Mouse (Mus musculus) layer of hippocampus, postnatal 10 days (tissue): ENCODE measurements at regions not wholly inside any gene's neighbourhood (a gene's known extent, or its start where the extent isn't known, plus 50 kb on each side); places are given as distances from the start of the nearest gene placed in this dataset.
"Not testable (repeated sequence)": the region's sequence is repeated elsewhere in the genome, so short reads cannot be mapped to it uniquely, and the experiment has no call there.

Experiments used
- DNase-seq, 2 experiments: peaks; one replicate each; pipeline ENCODE4 v3.0.0; 2021; ENCODE audit warnings: low spot score in 2 of 2

DNA sequence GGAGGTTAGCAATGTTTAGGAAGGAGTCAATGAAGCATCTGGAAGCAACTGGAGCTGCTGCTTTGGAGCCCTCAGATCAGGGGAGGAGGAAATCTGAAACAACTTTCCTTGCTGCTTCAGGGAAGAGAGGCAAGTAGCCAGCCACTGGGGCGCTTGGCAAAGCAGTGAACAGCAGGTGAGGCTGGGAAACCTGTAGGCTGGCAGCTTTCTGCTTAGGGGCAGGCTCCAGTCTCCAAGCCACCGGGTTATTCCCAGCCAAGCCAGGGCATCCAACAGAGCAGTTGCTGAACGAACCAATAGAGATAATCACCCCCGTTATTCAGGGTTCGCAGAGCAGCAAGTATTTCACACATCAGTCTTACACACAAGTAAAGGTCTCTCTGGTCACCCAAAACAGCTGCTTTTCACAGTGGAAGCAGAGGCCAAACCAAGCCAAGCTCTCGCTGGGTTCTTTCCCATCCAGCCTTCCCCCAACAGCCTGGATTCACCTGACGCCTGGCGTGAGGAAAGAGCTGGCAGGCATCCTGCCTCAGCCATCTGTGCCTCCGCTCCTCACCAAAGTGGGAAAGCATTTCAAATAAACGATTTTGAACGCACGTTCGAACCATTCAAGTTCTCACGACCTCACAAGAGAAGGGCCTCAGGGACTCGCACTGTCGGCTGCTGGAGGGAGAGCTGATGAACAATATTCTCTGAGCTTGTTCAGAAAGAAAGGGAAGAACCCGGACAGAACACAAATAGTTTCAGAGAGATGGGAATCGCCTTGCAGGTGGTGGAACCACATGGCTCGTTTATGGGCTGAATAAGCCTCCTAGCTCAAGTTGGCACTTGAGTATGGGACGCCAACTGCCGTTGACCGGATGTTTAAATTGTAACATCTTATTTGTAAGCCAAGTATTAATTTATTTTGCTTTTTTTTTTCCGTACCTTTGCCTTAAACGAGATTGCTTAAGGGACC lies 454.8 kb upstream of the Jmjd1c start:
- peak; percentile 66 to 68 for DNase-seq

DNA sequence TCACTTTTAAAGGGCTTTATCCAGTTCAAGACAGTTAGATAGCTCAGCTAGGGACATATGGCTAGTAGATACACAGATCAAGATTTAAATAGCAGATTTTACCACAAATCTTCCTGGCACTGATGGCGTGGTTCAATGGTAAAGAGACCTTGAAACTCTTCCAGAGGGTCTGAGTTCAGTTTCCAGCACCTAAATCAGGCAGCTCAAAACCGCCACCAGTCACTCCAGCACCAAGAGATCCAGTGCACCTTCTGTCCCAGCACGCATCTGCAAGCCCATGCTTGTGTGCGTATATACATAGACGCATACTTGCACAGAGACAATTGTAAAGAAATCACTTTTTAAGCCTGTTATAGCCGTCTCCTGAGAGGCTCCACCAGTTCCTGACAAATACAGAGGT lies 454.0 kb upstream of the Jmjd1c start:
- no peak for DNase-seq

DNA sequence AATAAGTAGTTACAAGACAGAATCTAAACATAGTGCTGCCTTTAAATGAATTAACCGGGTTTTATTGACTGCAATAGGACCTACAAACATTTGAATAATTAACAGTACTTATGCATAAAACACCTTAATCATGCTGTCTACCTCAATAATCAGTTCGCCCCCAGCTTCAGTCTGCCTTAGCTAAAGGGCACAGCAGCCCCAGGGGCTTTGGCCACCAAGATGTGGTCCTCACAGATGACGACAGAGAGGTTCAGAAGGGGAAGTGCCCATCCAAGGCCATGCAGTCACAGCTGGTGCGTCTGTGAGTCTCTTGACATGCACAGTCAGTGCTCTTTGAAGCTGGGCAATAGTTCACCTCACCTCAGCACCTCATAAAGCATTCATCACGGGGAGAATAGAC lies 452.8 kb upstream of the Jmjd1c start:
- DNase-seq: no peak

DNA sequence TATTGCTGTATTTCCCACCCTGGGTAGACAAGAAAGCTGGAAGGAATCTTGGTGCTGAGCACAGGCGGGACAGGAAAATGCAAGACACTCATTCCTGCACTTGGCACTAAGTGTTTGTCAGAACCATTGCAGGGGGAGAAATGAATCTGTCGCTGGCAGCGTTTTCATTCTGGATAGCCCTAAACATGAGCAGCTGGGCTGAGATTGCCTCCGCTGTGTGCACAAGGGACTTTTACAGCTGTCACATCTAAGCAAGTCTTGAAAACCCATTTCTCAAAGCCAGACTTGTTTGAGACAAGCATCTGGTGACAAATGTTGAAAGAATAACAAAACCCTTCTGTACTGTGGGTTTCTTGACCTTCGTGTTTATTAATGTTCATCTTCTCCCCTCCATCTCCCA lies 438.4 kb upstream of the Jmjd1c start:
- DNase-seq: no peak

DNA sequence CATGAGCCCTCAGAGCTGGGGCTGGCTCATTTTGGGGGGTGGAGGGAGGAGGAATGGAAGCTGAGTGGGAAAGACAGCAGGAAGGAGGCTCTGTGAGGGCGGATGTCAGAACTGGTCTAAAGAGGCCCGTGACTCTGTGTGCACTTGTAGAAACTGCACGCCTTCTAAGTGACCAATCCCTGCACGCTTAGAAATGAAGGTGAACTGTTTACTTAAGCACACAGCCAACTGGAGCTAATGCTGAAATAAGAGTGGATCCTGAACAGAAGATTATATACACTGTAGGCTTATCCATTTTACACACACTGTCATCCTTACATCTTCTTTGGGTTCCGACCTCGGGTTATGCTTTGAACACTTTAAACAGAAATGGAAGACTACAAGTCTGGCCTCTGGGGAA lies 412.8 kb upstream of the Jmjd1c start:
- no peak for DNase-seq

DNA sequence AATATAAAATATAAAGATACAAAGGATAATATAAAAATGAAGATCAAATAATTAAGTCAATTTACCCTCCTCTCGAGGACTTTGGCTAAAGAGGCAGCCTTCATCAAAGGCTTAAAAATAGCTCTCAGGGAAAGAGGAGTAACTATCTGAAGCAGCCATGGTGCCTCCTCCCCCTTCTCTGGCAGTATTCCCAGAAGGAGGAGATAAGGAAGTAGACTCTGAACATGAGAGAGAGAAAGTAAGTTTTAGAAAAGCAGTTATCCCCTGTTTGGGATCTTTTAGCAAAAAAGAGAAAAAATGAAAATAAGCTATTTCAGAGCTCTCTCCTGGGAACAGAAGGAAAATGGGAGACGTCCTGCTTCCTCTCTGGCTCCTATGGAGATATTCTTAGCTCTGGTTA lies 406.7 kb upstream of the Jmjd1c start:
- not testable (repeated sequence) for DNase-seq

DNA sequence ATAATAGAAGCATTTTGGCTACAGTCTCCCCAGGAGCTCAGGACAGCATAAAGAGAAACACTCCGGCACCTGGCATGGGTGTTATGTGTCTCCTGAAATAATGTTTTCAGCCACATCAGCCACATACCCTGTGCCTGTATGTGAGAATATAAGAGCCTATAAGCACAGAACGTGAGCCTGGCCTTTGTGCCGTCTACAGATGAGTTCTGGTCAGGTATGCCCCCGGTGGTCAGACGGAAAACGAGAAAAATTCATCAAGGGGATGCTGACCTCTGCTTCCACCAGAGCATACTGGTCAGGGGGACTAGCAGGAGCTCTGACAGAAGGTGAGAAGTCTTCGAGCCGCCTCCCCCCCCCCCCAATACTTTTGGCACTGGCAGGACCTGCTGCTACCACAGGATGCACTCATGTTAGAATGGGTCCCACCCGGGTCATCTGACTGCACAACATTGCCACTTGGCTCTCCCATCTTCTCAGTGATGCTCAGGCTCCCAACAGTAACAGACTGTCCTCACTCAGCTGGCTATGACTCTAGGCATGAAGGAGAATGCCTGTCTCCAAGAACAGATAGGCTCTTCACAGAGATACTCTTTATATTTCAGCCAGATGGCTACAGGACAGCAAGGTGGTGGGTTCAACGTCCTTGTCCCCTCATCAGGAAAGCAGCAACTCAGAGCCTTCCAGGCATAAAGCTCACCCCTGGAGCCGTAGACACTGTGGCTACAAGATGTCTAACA lies 401.2 kb upstream of the Jmjd1c start:
- DNase-seq: peak in 1 of 2 experiments; percentile 11

DNA sequence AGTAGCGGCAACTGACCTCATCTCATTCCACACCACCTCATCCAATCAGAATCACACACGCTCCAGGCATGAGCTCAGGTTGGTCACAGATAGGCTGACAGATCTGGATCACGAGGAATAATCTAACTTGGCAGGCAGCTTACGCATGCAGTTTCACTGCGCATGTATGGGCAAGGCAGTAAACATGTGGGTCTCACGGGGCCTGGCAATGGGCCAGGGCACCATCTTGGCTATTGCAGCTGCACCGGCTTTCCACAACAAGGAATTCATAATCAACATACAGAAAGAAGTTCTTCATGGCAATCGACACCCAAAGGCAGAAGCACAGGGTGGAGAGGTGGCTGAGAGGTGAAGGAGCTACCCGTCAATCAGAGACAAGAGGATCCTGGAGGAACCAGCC lies 381.0 kb upstream of the Jmjd1c start:
- not testable (repeated sequence) for DNase-seq

DNA sequence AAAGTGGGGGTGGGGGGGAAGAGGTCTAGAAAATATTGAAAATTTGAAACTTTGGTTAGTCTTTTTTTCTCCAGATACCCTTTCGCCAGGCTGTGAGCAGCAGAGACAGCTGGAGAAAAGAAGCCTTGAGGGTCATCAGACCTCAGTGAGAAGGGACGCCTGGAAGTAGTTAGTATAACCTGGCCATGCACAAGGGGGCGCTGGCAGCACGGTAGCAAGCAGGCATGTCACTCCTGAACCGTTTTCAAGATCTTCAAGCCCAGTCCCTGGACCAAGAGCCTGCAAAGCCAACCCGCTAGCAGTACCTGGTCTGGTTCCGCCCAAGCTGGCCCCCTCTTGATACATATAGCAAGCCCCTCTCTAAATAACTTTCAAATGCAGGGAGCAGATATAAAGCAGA lies 378.0 kb upstream of the Jmjd1c start:
- peak in 1 of 2 experiments; percentile 14 for DNase-seq

DNA sequence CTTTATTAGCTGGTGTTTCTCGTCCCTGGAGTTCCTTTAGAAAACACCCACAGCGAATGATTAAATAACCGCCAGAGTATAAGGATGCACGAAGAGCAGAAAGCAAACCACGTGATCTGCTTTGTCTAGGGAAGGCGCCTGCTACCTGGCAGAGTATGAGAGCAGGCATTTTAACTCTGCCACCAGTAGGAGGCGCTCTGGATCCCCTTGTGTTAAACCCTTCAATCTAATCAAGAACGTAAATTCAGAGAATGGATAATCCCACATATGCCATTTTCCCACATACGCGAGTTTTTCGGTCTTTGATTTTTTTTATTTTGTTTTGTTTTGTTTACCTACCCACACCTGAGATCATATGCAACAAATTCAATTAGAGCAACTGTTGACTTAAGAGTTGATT lies 376.1 kb upstream of the Jmjd1c start:
- DNase-seq: no peak

DNA sequence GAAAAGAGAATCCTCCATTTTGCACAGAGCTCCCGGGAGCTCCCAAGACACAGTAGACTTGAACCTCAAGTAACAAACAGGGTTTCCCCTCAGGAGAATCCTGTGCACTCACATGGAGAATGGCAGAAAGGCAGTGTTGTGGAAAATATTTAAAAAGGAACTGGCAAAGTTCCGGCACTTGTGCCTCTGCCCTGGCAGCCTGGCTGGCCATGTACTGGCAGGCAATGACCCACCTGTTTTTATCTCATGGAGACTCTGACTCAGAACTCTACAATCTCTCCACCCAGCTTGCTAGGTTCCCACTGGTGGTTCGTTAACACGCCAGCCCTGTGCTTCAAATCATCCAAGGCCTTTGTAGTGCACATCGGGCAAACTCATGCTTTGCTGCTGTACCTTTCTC lies 362.3 kb upstream of the Jmjd1c start:
- no peak for DNase-seq

DNA sequence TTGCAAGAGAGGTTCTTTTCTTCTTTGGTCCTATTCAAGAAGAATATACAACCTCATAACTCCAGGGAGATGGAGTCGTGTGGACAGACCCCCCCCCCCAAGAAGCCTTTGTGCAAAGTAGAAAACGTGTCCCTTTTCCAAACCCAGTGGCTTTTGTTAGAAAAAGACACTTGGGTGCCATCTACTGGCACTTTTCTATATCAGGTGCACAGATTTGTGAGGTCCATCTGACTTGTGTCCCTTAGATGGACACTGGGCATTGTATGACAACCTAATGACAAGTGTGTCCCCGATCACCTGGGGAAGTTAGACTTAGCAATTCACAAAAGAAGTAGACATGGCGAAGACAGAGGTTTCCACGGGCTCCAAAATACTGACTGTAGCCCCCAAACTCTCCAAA lies 361.1 kb upstream of the Jmjd1c start:
- DNase-seq: no peak

DNA sequence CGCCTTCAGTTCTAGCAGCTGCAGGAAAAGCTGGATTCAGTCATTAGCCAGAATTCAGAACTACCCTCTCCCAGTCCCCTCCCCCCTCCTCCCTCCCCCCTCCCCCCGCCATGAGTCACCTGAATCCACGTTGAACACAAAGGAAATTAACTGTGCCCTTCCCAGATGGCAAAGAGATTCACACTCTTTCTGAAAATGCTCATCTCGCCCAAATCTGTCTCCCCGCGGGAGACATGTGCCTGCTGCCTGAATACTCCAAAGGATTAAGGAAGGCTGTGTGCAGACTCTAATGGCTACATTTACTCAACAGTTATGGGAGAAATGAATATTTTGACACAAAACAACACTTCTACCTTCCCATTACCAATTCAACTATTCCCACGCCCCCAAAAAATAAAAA lies 356.9 kb upstream of the Jmjd1c start:
- DNase-seq: no peak

DNA sequence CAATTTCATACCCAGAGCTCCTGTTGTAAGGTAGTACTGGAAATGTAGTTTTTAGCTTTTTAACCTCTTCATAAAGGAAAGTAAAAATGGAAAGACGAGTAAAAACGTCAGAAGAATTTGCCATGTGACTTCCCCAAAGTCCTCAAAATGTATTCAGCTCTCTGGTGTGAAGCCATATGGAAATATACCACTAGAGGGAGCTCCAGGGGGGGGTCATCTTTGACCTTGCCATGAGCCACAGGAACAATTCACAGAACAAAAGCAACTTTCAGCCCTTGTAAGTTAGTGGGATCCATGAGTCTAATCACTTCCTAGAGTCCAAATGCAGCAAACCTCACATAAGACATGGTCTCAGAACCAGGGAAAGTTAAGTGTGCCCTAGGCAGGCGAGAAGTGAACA lies 354.1 kb upstream of the Jmjd1c start:
- no peak for DNase-seq

DNA sequence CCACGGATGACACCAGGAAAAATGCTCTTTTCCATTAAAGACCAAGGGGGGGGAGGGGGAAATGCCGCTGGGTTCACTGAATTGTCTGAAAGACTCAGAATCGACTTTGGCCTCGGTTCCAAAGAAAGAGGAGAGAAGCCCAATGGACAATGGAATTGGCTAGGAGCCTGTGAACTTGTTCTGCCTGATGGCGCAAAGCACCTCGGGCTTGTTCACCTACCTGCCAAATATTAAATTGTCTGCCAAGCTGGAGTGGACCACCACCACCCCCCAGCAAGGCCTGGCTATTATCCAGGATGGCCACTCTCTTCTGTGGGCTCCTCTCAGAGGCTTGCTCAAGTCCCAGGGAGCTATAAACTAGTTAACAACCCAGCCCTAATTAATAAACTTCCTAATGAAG lies 352.7 kb upstream of the Jmjd1c start:
- no peak for DNase-seq

DNA sequence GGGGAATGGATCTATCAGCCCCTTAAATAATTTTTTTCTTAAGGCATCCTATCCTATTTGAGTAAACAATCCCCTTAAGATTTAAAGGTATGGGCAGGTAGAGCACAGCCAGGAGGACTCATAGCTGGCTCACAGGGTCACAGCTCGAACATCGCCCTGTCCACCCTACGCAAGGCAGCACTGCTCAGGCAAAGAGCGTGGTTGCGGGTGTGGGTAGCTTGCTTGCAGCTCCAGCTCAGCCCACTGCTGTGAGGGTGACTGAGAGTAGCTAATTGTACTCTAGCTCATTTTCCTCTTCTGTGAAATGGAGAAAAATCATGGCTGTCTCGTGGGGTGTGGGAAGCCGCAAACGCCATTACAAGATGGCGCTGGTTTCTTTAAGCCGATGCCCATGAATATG lies 350.1 kb upstream of the Jmjd1c start:
- DNase-seq: no peak

DNA sequence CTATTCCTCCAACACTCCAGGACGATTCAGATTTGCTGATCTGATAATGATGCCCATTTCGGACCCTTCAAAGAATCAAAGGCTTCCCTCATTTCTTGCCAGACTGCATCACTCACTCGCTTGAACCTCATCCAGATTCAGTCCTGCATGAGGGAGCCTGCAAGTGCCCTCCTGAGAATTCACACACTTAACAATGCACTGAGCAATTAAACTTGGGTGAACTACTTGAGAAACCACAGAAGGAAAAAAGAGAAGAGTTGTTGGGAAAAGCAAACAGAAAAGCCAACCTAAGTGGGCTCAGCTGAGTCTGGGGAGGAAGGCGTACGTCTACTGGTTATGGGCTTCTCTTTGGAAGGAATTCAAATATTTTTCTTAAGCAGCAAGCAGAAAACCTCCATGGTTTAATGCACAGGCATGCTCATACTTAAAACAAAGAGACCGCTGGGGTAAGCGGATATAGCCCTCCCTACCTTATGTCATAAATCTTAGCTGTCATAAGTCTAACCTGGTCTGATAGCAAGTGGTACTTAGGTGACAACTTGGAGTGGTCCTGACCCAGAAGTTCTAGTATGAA lies 343.6 kb upstream of the Jmjd1c start:
- DNase-seq: no peak

DNA sequence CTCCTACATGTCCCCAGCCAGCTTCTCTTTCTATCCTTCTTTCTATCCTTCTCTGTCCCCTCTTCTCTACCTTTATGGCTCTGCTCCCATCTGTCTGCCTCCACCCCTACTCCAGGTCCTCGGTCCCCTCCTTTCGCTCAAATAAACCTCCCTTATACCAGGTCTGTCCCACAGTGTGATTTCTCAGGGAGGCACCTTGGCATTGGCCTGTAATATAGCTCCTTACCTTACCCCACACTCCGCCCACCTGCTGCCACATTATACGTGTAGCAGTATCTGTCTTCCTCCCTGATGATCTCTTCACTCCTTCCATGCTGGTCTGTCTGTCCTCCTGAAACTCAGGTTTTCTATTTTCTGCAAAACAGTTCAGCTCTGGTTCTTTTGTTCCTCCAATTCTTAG lies 339.1 kb upstream of the Jmjd1c start:
- DNase-seq: no peak

DNA sequence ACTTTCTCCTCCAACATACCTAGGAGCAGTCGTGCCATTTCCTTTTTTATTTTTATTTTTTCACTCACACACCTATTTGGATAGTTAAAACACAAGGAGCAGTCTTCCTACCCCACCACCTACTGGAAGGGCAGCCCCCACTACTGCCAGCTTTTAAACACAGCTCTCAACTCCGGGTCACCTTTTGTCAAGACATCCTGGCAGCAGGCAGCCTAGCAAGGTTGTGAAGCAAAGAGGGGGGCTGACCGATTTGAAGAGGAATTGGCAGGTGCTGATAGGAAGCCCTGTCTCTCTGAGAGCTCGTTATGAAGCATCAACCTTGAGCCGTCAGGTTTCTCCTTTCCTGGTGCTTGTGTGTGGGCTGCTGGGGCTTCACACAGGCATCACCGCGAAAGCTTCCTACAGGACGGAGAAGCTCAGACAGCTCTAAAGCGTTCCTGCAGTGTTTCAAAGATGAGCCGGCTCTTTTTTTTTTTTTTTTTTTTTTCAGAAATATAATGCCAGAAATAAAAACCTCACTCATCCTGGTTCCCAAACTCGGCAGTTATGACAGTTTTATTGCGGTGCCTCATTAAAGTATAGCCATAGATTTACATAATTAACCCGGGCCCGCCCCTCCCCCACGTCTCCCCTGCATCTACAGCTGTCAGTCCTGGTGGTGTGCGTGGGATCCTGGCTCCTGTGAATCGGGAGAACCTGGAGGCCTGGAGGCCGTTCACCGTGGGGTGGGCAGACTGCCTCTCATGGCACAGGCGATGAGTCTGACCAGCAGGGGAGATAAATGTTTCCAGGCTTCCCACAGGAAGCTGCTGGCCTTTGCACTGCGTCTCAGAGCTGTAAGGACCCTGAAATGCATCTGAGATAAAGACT lies 325.5 kb upstream of the Jmjd1c start:
- peak; percentile 19 to 22 for DNase-seq

DNA sequence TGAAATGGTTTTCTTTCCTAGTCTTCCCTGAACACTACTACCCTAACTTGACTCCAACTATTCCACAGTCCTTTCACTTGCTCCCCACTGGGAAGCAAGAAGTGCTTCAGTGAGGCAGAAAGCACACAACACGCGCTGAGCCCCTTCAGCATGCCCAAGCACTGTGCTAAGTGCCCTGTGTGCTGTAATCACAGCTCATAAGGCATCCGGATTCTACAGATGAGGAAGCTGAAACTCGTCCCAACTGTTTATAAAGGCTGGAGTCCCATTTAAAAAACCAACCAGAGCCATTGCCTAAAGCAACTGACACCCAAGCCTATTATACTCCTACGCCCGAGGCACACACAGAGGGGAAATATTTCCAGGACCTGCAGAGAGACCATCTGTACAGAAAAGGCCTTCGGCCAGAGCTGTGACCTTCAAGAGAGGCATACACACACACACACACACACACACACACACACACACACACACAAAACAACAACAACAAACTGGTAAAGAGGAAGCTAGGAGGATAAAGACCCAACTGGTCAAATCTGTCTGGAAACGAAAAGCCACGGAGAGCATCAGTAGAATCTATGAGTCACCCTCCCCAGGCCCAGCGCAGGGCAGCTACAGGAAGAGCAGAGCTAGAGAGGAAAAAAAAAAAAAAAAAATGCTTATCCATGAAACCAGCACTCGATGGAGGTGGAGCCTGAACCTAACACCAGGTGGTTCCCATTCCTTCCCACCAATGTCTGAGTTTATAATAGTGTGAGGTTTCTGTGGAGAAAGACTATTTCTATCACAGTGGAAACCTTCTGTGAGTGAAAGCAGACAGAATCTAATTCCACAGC lies 315.4 kb upstream of the Jmjd1c start:
- no peak for DNase-seq
